Mouse (Mus musculus): ENCODE results near the gene Kmt2e. TPM values are rescaled to one million over a fixed set of nuclear protein-coding genes. Genes with fewer than 3 reads are reported as not detected.

Gene Kmt2e
- polyA plus RNA-seq, 2 experiments: 8.0 to 24.7 TPM

- 84% methylated on average over 5 of the region's 5 CpGs for WGBS (ENCODE audit: insufficient replicate concordance)
- H3K4me1 ChIP-seq (replicated peaks; ENCODE audit: control insufficient read depth in 2 of 2, insufficient read depth in 2 of 2, low read length in 1 of 2): no peaks in the 10 kb centered on the region
- no peaks in the 10 kb centered on the region for H3K9me3 ChIP-seq (ENCODE audit: control insufficient read depth, low read length)
- no peak overlapping the region for H3K9ac ChIP-seq (replicated peaks)
- no peak for TF ChIP-seq CTCF (IDR thresholded peaks at IDR 0.05; ENCODE audit: low read depth)
- TF ChIP-seq EP300 (IDR thresholded peaks at IDR 0.05; ENCODE audit: low read depth): no peak
- H3K36me3 ChIP-seq (replicated peaks; ENCODE audit: control insufficient read depth, insufficient read depth, low read depth): peaks cover 75% of the 10 kb centered on the region
- no peak overlapping the region for H3K27ac ChIP-seq
- H3K4me2 ChIP-seq (ENCODE audit: low read depth): no peak overlapping the region
- no peak for DNase-seq (ENCODE audit: low read depth in 3 of 3, low spot score in 3 of 3)
- ATAC-seq (ENCODE audit: insufficient read depth): no peak
- no peak overlapping the region for H3K4me3 ChIP-seq (ENCODE audit: insufficient read depth in 1 of 2, low read depth in 2 of 2, low read length in 2 of 2)
- H3K27me3 ChIP-seq (ENCODE audit: control insufficient read depth, insufficient read depth, low read length): no peaks in the 10 kb centered on the region
Measured at GRCm38 (mm10) chr5:23496933-23497332, 62.7 kb downstream of the Kmt2e start.

DNA sequence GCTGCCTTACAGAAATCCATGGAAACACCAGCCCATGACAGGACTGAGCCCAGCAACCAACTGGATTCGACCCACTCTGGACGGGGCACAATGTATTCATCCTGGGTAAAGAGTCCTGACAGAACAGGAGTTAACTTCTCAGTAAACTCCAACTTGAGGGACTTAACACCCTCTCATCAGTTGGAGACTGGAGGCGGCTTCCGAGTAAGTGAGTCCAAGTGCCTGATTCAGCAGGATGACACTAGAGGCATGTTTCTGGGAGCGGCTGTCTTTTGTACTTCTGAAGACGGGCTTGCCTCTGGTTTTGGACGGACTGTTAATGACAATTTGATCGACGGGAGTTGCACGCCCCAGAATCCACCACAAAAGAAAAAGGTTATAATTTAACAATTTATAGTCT is 63.7 kb downstream of the Kmt2e start:
- ATAC-seq (ENCODE audit: insufficient read depth) (no peak), DNase-seq (ENCODE audit: low read depth in 3 of 3, low spot score in 3 of 3) (no peak)
- H3K9me3 ChIP-seq (ENCODE audit: control insufficient read depth, low read length): no peaks in the 10 kb centered on the region
- 88% methylated on average over 10 of the region's 10 CpGs for WGBS (ENCODE audit: insufficient replicate concordance)
- peaks cover 77% of the 10 kb centered on the region for H3K36me3 ChIP-seq (replicated peaks; ENCODE audit: control insufficient read depth, insufficient read depth, low read depth)
- H3K4me1 ChIP-seq (replicated peaks; ENCODE audit: control insufficient read depth in 2 of 2, insufficient read depth in 2 of 2, low read length in 1 of 2): no peaks in the 10 kb centered on the region
- no peak overlapping the region for H3K27ac ChIP-seq
- H3K27me3 ChIP-seq (ENCODE audit: control insufficient read depth, insufficient read depth, low read length): no peaks in the 10 kb centered on the region
- no peak overlapping the region for H3K9ac ChIP-seq (replicated peaks)
- no peak overlapping the region for H3K4me3 ChIP-seq (ENCODE audit: insufficient read depth in 1 of 2, low read depth in 2 of 2, low read length in 2 of 2)
- TF ChIP-seq CTCF (IDR thresholded peaks at IDR 0.05; ENCODE audit: low read depth): no peak
- no peak for TF ChIP-seq EP300 (IDR thresholded peaks at IDR 0.05; ENCODE audit: low read depth)
- H3K4me2 ChIP-seq (ENCODE audit: low read depth): no peak overlapping the region

- ATAC-seq (ENCODE audit: insufficient read depth): no peak
- H3K4me1 ChIP-seq (replicated peaks; ENCODE audit: control insufficient read depth in 2 of 2, insufficient read depth in 2 of 2, low read length in 1 of 2): no peaks in the 10 kb centered on the region
- H3K27me3 ChIP-seq (ENCODE audit: control insufficient read depth, insufficient read depth, low read length): no peaks in the 10 kb centered on the region
- TF ChIP-seq EP300 (IDR thresholded peaks at IDR 0.05; ENCODE audit: low read depth) (no peak), CTCF (IDR thresholded peaks at IDR 0.05; ENCODE audit: low read depth) (no peak)
- H3K27ac ChIP-seq: no peak overlapping the region
- no peak overlapping the region for H3K9ac ChIP-seq (replicated peaks)
- peaks cover 70% of the 10 kb centered on the region for H3K36me3 ChIP-seq (replicated peaks; ENCODE audit: control insufficient read depth, insufficient read depth, low read depth)
- no peaks in the 10 kb centered on the region for H3K9me3 ChIP-seq (ENCODE audit: control insufficient read depth, low read length)
- WGBS (ENCODE audit: insufficient replicate concordance): 90% methylated on average over 16 of the region's 16 CpGs
- no peak overlapping the region for H3K4me3 ChIP-seq (ENCODE audit: insufficient read depth in 1 of 2, low read depth in 2 of 2, low read length in 2 of 2)
- no peak for DNase-seq (ENCODE audit: low read depth in 3 of 3, low spot score in 3 of 3)
- H3K4me2 ChIP-seq (ENCODE audit: low read depth): no peak overlapping the region
Measured at GRCm38 (mm10) chr5:23499257-23499656, 65.0 kb downstream of the Kmt2e start.

GRCm38 (mm10) chr5:23500715-23501114 is 66.5 kb downstream of the Kmt2e start:
- Histone ChIP-seq H3K4me2 (ENCODE audit: low read depth) (no peak overlapping the region), H3K9ac (replicated peaks) (no peak overlapping the region), H3K9me3 (ENCODE audit: control insufficient read depth, low read length) (no peaks in the 10 kb centered on the region), H3K36me3 (replicated peaks; ENCODE audit: control insufficient read depth, insufficient read depth, low read depth) (peaks cover 61% of the 10 kb centered on the region), H3K4me1 (replicated peaks; ENCODE audit: control insufficient read depth in 2 of 2, insufficient read depth in 2 of 2, low read length in 1 of 2) (no peaks in the 10 kb centered on the region), H3K27ac (no peak overlapping the region), H3K27me3 (ENCODE audit: control insufficient read depth, insufficient read depth, low read length) (no peaks in the 10 kb centered on the region), H3K4me3 (ENCODE audit: insufficient read depth in 1 of 2, low read depth in 2 of 2, low read length in 2 of 2) (no peak overlapping the region)
- WGBS (ENCODE audit: insufficient replicate concordance): 78% methylated on average over 6 of the region's 6 CpGs
- no peak for TF ChIP-seq CTCF (IDR thresholded peaks at IDR 0.05; ENCODE audit: low read depth)
- ATAC-seq (ENCODE audit: insufficient read depth) (no peak), DNase-seq (ENCODE audit: low read depth in 3 of 3, low spot score in 3 of 3) (no peak)

DNA sequence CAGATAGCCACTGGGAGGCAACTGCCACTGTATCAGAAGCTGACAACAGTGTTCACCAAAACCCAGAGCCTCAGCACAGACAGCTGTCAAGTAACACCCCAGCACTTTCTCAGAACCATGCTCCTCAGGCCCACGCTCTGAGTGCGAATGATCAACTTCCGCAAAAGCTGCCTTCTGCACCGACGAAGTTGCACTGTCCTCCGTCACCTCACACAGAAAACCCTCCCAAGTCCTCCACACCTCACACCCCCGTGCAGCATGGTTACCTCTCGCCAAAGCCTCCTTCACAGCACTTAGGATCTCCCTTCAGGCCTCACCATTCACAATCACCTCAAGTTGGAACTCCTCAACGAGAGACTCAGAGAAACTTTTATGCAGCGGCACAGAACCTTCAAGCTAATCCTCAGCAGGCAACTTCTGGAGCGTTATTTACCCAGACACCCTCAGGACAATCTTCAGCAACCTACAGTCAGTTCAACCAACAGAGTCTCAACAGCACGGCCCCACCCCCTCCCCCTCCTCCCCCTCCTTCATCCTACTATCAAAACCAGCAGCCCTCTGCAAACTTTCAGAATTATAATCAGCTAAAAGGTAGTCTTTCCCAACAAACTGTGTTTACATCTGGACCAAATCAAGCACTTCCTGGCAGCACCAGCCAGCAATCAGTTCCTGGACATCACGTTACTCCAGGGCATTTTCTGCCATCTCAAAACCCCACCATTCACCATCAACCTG is 67.5 kb downstream of the Kmt2e start:
- Histone ChIP-seq H3K27me3 (ENCODE audit: control insufficient read depth, insufficient read depth, low read length) (no peaks in the 10 kb centered on the region), H3K9ac (replicated peaks) (no peak overlapping the region), H3K9me3 (ENCODE audit: control insufficient read depth, low read length) (no peaks in the 10 kb centered on the region), H3K36me3 (replicated peaks; ENCODE audit: control insufficient read depth, insufficient read depth, low read depth) (peaks cover 55% of the 10 kb centered on the region), H3K27ac (no peak overlapping the region), H3K4me3 (ENCODE audit: insufficient read depth in 1 of 2, low read depth in 2 of 2, low read length in 2 of 2) (no peak overlapping the region), H3K4me2 (ENCODE audit: low read depth) (no peak overlapping the region), H3K4me1 (replicated peaks; ENCODE audit: control insufficient read depth in 2 of 2, insufficient read depth in 2 of 2, low read length in 1 of 2) (no peaks in the 10 kb centered on the region)
- TF ChIP-seq CTCF (IDR thresholded peaks at IDR 0.05; ENCODE audit: low read depth) (no peak), EP300 (IDR thresholded peaks at IDR 0.05; ENCODE audit: low read depth) (no peak)
- DNase-seq (ENCODE audit: low read depth in 3 of 3, low spot score in 3 of 3): no peak
- WGBS (ENCODE audit: insufficient replicate concordance): 82% methylated on average over 13 of the region's 13 CpGs
- no peak for ATAC-seq (ENCODE audit: insufficient read depth)
